Mouse (Mus musculus): ENCODE measurements at regions not wholly inside any gene's neighbourhood (a gene's known extent, or its start where the extent isn't known, plus 50 kb on each side); places are given as distances from the start of the nearest gene placed in this dataset.

GRCm38 (mm10) chr5:4620513-4621210, 137.2 kb downstream of the Fzd1 start:
- no peak for DNase-seq
- intact Hi-C loops (cut with DNase I; ENCODE audit: low total_unique reads): no loop called here

GRCm38 (mm10) chr5:4615233-4615632, 142.6 kb downstream of the Fzd1 start:
- DNase-seq: no peak
- intact Hi-C loops (cut with DNase I; ENCODE audit: low total_unique reads): no loop called here

- intact Hi-C loops (cut with DNase I; ENCODE audit: low total_unique reads): no loop called here
- no peak for DNase-seq
Observed at GRCm38 (mm10) chr5:4597471-4597870, 160.4 kb downstream of the Fzd1 start.

- intact Hi-C loops (cut with DNase I; ENCODE audit: low total_unique reads): no loop called here
- no peak for DNase-seq
Observed at GRCm38 (mm10) chr5:4595010-4595409, 162.8 kb downstream of the Fzd1 start.

- DNase-seq: no peak
Observed at GRCm38 (mm10) chr5:4594562-4594961, 163.3 kb downstream of the Fzd1 start.

GRCm38 (mm10) chr5:4593638-4594381, 164.0 kb downstream of the Fzd1 start:
- intact Hi-C loops (cut with DNase I; ENCODE audit: low total_unique reads): no loop called here

More at GRCm38 (mm10) chr5:4594562-4594961, 163.3 kb downstream of the Fzd1 start:
- intact Hi-C loops (cut with DNase I; ENCODE audit: low total_unique reads): no loop called here

GRCm38 (mm10) chr5:4591721-4592120, 166.1 kb downstream of the Fzd1 start:
- DNase-seq: no peak
- intact Hi-C loops (cut with DNase I; ENCODE audit: low total_unique reads): no loop called here

More at GRCm38 (mm10) chr5:4593638-4594381, 164.0 kb downstream of the Fzd1 start:
- DNase-seq: no peak

- intact Hi-C loops (cut with DNase I; ENCODE audit: low total_unique reads): no loop called here
- DNase-seq: no peak
Observed at GRCm38 (mm10) chr5:4582702-4583475, 174.9 kb downstream of the Fzd1 start.

GRCm38 (mm10) chr5:4580185-4580839, 177.5 kb downstream of the Fzd1 start:
- intact Hi-C loops (cut with DNase I; ENCODE audit: low total_unique reads): no loop called here
- no peak for DNase-seq

- intact Hi-C loops (cut with DNase I; ENCODE audit: low total_unique reads): no loop called here
- no peak for DNase-seq
Observed at GRCm38 (mm10) chr5:4578856-4579255, 179.0 kb downstream of the Fzd1 start.

- no peak for DNase-seq
- intact Hi-C loops (cut with DNase I; ENCODE audit: low total_unique reads): no loop called here
Observed at GRCm38 (mm10) chr5:4577179-4577578, 180.7 kb downstream of the Fzd1 start.

- DNase-seq: no peak
- intact Hi-C loops (cut with DNase I; ENCODE audit: low total_unique reads): no loop called here
Observed at GRCm38 (mm10) chr5:4563862-4564261, 194.0 kb downstream of the Fzd1 start.

- intact Hi-C loops (cut with DNase I; ENCODE audit: low total_unique reads): no loop called here
- no peak for DNase-seq
Observed at GRCm38 (mm10) chr5:4561661-4562060, 196.2 kb downstream of the Fzd1 start.

GRCm38 (mm10) chr5:4561139-4561470, 196.7 kb downstream of the Fzd1 start:
- intact Hi-C loops (cut with DNase I; ENCODE audit: low total_unique reads): no loop called here
- no peak for DNase-seq

- no peak for DNase-seq
- intact Hi-C loops (cut with DNase I; ENCODE audit: low total_unique reads): no loop called here
Observed at GRCm38 (mm10) chr5:4560370-4561138, 197.3 kb downstream of the Fzd1 start.

- intact Hi-C loops (cut with DNase I; ENCODE audit: low total_unique reads): no loop called here
- no peak for DNase-seq
Observed at GRCm38 (mm10) chr5:4554972-4555371, 202.9 kb downstream of the Fzd1 start.

GRCm38 (mm10) chr5:4538572-4538971, 219.3 kb downstream of the Fzd1 start:
- DNase-seq: no peak
- intact Hi-C loops (cut with DNase I; ENCODE audit: low total_unique reads): no loop called here

- intact Hi-C loops (cut with DNase I; ENCODE audit: low total_unique reads): no loop called here
- no peak for DNase-seq
Observed at GRCm38 (mm10) chr5:4536790-4537189, 221.0 kb downstream of the Fzd1 start.

- intact Hi-C loops (cut with DNase I; ENCODE audit: low total_unique reads): no loop called here
- DNase-seq: no peak
Observed at GRCm38 (mm10) chr5:4535951-4536350, 221.9 kb downstream of the Fzd1 start.
